Mouse (Mus musculus): ENCODE measurements around the gene Gm10283. TPM values are rescaled to one million over a fixed set of nuclear protein-coding genes. Genes with fewer than 3 reads are reported as not detected.

The Gm10283 gene
- polyA plus RNA-seq, 1 experiment from 2014 or later = not detected

GRCm38 (mm10) chr8:60466686-60467335, 36.2 kb downstream of the Gm10283 start:
- H3K4me3 ChIP-seq (ENCODE audit: low read length) = no peak overlapping the region
- H3K9ac ChIP-seq (ENCODE audit: low read length) = no peak overlapping the region
- H3K27me3 ChIP-seq (ENCODE audit: control insufficient read depth, insufficient read depth, low read length) = no peaks in the 10 kb centered on the region
- no peak overlapping the region for H3K27ac ChIP-seq (ENCODE audit: low read length)
- no peaks in the 10 kb centered on the region for H3K36me3 ChIP-seq (ENCODE audit: control insufficient read depth, insufficient read depth)
- no peaks in the 10 kb centered on the region for H3K9me3 ChIP-seq (replicated peaks; ENCODE audit: control insufficient read depth, low read length)
- WGBS = 35% methylated on average over 15 of the region's 15 CpGs
- H3K4me2 ChIP-seq (ENCODE audit: low read depth, low read length) = 0 out of 2 replicates have a peak overlapping the region, but pooled peaks have one; percentile 17
- no peaks in the 10 kb centered on the region for H3K4me1 ChIP-seq (ENCODE audit: control insufficient read depth, insufficient read depth, low read length)
- ATAC-seq (replicated peaks; ENCODE audit: extremely low read depth, insufficient read depth, low FRiP score) = no peak

- H3K4me1 ChIP-seq (ENCODE audit: control insufficient read depth, insufficient read depth, low read length) = no peaks in the 10 kb centered on the region
- H3K9me3 ChIP-seq (replicated peaks; ENCODE audit: control insufficient read depth, low read length) = no peaks in the 10 kb centered on the region
- H3K9ac ChIP-seq (ENCODE audit: low read length) = no peak overlapping the region
- 60% methylated on average over 2 of the region's 2 CpGs for WGBS
- no peak overlapping the region for H3K4me2 ChIP-seq (ENCODE audit: low read depth, low read length)
- no peak overlapping the region for H3K27ac ChIP-seq (ENCODE audit: low read length)
- no peaks in the 10 kb centered on the region for H3K36me3 ChIP-seq (ENCODE audit: control insufficient read depth, insufficient read depth)
- H3K27me3 ChIP-seq (ENCODE audit: control insufficient read depth, insufficient read depth, low read length) = no peaks in the 10 kb centered on the region
- no peak overlapping the region for H3K4me3 ChIP-seq (ENCODE audit: low read length)
- no peak for ATAC-seq (replicated peaks; ENCODE audit: extremely low read depth, insufficient read depth, low FRiP score)
These were observed 53.7 kb downstream of the Gm10283 start for GRCm38 (mm10) chr8:60449296-60449695.

GRCm38 (mm10) chr8:60444989-60445388, 58.0 kb downstream of the Gm10283 start:
- Histone ChIP-seq H3K9me3 (replicated peaks; ENCODE audit: control insufficient read depth, low read length) (no peaks in the 10 kb centered on the region), H3K27ac (ENCODE audit: low read length) (no peak overlapping the region), H3K4me3 (ENCODE audit: low read length) (no peak overlapping the region), H3K4me1 (ENCODE audit: control insufficient read depth, insufficient read depth, low read length) (no peaks in the 10 kb centered on the region), H3K4me2 (ENCODE audit: low read depth, low read length) (no peak overlapping the region), H3K27me3 (ENCODE audit: control insufficient read depth, insufficient read depth, low read length) (no peaks in the 10 kb centered on the region), H3K9ac (ENCODE audit: low read length) (no peak overlapping the region), H3K36me3 (ENCODE audit: control insufficient read depth, insufficient read depth) (no peaks in the 10 kb centered on the region)
- no peak for ATAC-seq (replicated peaks; ENCODE audit: extremely low read depth, insufficient read depth, low FRiP score)
- 77% methylated on average over 6 of the region's 6 CpGs for WGBS

- H3K4me3 ChIP-seq (ENCODE audit: low read length) = no peak overlapping the region
- H3K27ac ChIP-seq (ENCODE audit: low read length) = no peak overlapping the region
- H3K4me1 ChIP-seq (ENCODE audit: control insufficient read depth, insufficient read depth, low read length) = no peaks in the 10 kb centered on the region
- H3K9me3 ChIP-seq (replicated peaks; ENCODE audit: control insufficient read depth, low read length) = no peaks in the 10 kb centered on the region
- H3K4me2 ChIP-seq (ENCODE audit: low read depth, low read length) = no peak overlapping the region
- WGBS = 54% methylated on average over 3 of the region's 3 CpGs
- no peak overlapping the region for H3K9ac ChIP-seq (ENCODE audit: low read length)
- no peak for ATAC-seq (replicated peaks; ENCODE audit: extremely low read depth, insufficient read depth, low FRiP score)
- H3K36me3 ChIP-seq (ENCODE audit: control insufficient read depth, insufficient read depth) = no peaks in the 10 kb centered on the region
- no peaks in the 10 kb centered on the region for H3K27me3 ChIP-seq (ENCODE audit: control insufficient read depth, insufficient read depth, low read length)
These were observed 64.4 kb downstream of the Gm10283 start for GRCm38 (mm10) chr8:60438557-60438956.

GRCm38 (mm10) chr8:60436872-60437271, 66.1 kb downstream of the Gm10283 start:
- no peak overlapping the region for H3K27ac ChIP-seq (ENCODE audit: low read length)
- no peaks in the 10 kb centered on the region for H3K4me1 ChIP-seq (ENCODE audit: control insufficient read depth, insufficient read depth, low read length)
- no peaks in the 10 kb centered on the region for H3K9me3 ChIP-seq (replicated peaks; ENCODE audit: control insufficient read depth, low read length)
- no peak overlapping the region for H3K4me3 ChIP-seq (ENCODE audit: low read length)
- no peak overlapping the region for H3K4me2 ChIP-seq (ENCODE audit: low read depth, low read length)
- WGBS = 83% methylated on average over 3 of the region's 3 CpGs
- H3K9ac ChIP-seq (ENCODE audit: low read length) = no peak overlapping the region
- H3K27me3 ChIP-seq (ENCODE audit: control insufficient read depth, insufficient read depth, low read length) = no peaks in the 10 kb centered on the region
- no peak for ATAC-seq (replicated peaks; ENCODE audit: extremely low read depth, insufficient read depth, low FRiP score)
- H3K36me3 ChIP-seq (ENCODE audit: control insufficient read depth, insufficient read depth) = no peaks in the 10 kb centered on the region

GRCm38 (mm10) chr8:60432649-60433048, 70.3 kb downstream of the Gm10283 start:
- WGBS = 86% methylated on average over 5 of the region's 5 CpGs
- no peaks in the 10 kb centered on the region for H3K4me1 ChIP-seq (ENCODE audit: control insufficient read depth, insufficient read depth, low read length)
- H3K27me3 ChIP-seq (ENCODE audit: control insufficient read depth, insufficient read depth, low read length) = no peaks in the 10 kb centered on the region
- no peaks in the 10 kb centered on the region for H3K9me3 ChIP-seq (replicated peaks; ENCODE audit: control insufficient read depth, low read length)
- H3K4me2 ChIP-seq (ENCODE audit: low read depth, low read length) = no peak overlapping the region
- H3K9ac ChIP-seq (ENCODE audit: low read length) = no peak overlapping the region
- no peak for ATAC-seq (replicated peaks; ENCODE audit: extremely low read depth, insufficient read depth, low FRiP score)
- no peaks in the 10 kb centered on the region for H3K36me3 ChIP-seq (ENCODE audit: control insufficient read depth, insufficient read depth)
- no peak overlapping the region for H3K27ac ChIP-seq (ENCODE audit: low read length)
- H3K4me3 ChIP-seq (ENCODE audit: low read length) = no peak overlapping the region

- H3K9me3 ChIP-seq (replicated peaks; ENCODE audit: control insufficient read depth, low read length) = no peaks in the 10 kb centered on the region
- no peaks in the 10 kb centered on the region for H3K27me3 ChIP-seq (ENCODE audit: control insufficient read depth, insufficient read depth, low read length)
- H3K36me3 ChIP-seq (ENCODE audit: control insufficient read depth, insufficient read depth) = no peaks in the 10 kb centered on the region
- H3K9ac ChIP-seq (ENCODE audit: low read length) = no peak overlapping the region
- WGBS = 64% methylated on average over 8 of the region's 8 CpGs
- no peak overlapping the region for H3K4me3 ChIP-seq (ENCODE audit: low read length)
- no peak for ATAC-seq (replicated peaks; ENCODE audit: extremely low read depth, insufficient read depth, low FRiP score)
- 0 out of 2 replicates have a peak, but pooled peaks cover 5% of the 10 kb centered on the region for H3K4me1 ChIP-seq (ENCODE audit: control insufficient read depth, insufficient read depth, low read length)
- H3K4me2 ChIP-seq (ENCODE audit: low read depth, low read length) = no peak overlapping the region
- H3K27ac ChIP-seq (ENCODE audit: low read length) = no peak overlapping the region
These were observed 96.6 kb downstream of the Gm10283 start for GRCm38 (mm10) chr8:60406358-60406757.

GRCm38 (mm10) chr8:60404994-60405548, 97.9 kb downstream of the Gm10283 start:
- Histone ChIP-seq H3K27me3 (ENCODE audit: control insufficient read depth, insufficient read depth, low read length) (no peaks in the 10 kb centered on the region), H3K4me1 (ENCODE audit: control insufficient read depth, insufficient read depth, low read length) (0 out of 2 replicates have a peak, but pooled peaks cover 5% of the 10 kb centered on the region), H3K4me2 (ENCODE audit: low read depth, low read length) (no peak overlapping the region), H3K9ac (ENCODE audit: low read length) (no peak overlapping the region), H3K4me3 (ENCODE audit: low read length) (no peak overlapping the region), H3K9me3 (replicated peaks; ENCODE audit: control insufficient read depth, low read length) (no peaks in the 10 kb centered on the region), H3K36me3 (ENCODE audit: control insufficient read depth, insufficient read depth) (no peaks in the 10 kb centered on the region), H3K27ac (ENCODE audit: low read length) (no peak overlapping the region)
- ATAC-seq (replicated peaks; ENCODE audit: extremely low read depth, insufficient read depth, low FRiP score) = peak; percentile 72
- 13% methylated on average over 6 of the region's 6 CpGs for WGBS

GRCm38 (mm10) chr8:60393675-60394074, 109.3 kb downstream of the Gm10283 start:
- H3K9me3 ChIP-seq (replicated peaks; ENCODE audit: control insufficient read depth, low read length) = no peaks in the 10 kb centered on the region
- ATAC-seq (replicated peaks; ENCODE audit: extremely low read depth, insufficient read depth, low FRiP score) = no peak

More at GRCm38 (mm10) chr8:60393675-60394074, 109.3 kb downstream of the Gm10283 start:
- H3K27ac ChIP-seq (ENCODE audit: low read length) = no peak overlapping the region
- H3K4me3 ChIP-seq (ENCODE audit: low read length) = no peak overlapping the region
- H3K27me3 ChIP-seq (ENCODE audit: control insufficient read depth, insufficient read depth, low read length) = no peaks in the 10 kb centered on the region
- H3K4me1 ChIP-seq (ENCODE audit: control insufficient read depth, insufficient read depth, low read length) = no peaks in the 10 kb centered on the region
- H3K9ac ChIP-seq (ENCODE audit: low read length) = no peak overlapping the region
- H3K4me2 ChIP-seq (ENCODE audit: low read depth, low read length) = no peak overlapping the region
- H3K36me3 ChIP-seq (ENCODE audit: control insufficient read depth, insufficient read depth) = no peaks in the 10 kb centered on the region
- 69% methylated on average over 4 of the region's 4 CpGs for WGBS
